In the genomic region with DNA sequence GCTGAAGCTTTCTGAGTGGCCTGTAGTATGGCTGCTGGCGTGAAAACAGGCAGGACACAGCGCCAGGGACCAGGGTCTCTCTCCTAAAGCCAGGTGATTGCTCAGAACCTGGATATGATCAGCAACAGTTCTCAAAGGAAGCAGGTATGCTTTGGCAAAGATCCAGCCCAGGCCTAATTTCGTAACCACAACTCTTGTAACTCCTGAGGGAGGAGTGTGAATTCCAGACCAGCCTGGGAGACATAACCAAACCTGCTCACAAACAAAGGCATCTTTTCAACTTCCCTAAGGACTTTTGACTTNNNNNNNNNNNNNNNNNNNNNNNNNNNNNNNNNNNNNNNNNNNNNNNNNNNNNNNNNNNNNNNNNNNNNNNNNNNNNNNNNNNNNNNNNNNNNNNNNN, we compare ENCODE assay signal across 25 mouse cellular contexts.
A peak's percentile ranks its signal among the peaks of the same experiment; 100 is the strongest.
DNase-seq lines count a peak whose midpoint lies in the region; ATAC-seq and TF ChIP-seq lines count a peak whose summit lies in the region.
"Had no signal": no experiment of that assay in that cellular context is flagged by ENCODE, and none has a peak within 500 bp of the region (broad histone marks: within the 10 kb centered on the region; RNA-seq: fewer than 3 reads in every experiment).

No protein-coding gene starts in this region.

- ATAC-seq in limb, embryonic 14.5 days (ENCODE audit: low FRiP score, low read depth) = no peak
- ATAC-seq in lung, embryonic 14.5 days (ENCODE audit: insufficient read depth) = peak; percentile 38; the same call in 1 of the 2 replicates
- ATAC-seq: CD4-positive, CD25-positive, alpha-beta regulatory T cell, adult 4 months; forebrain, embryonic 15.5 days; intestine, embryonic 16.5 days; midbrain, embryonic 15.5 days had no signal

- no peak overlapping the region for H3K9ac ChIP-seq in limb, embryonic 14.5 days (ENCODE audit: low read depth, low read length, severe bottlenecking)
- no peak overlapping the region for H3K9ac ChIP-seq in lung, embryonic 14.5 days
- H3K9ac ChIP-seq: forebrain, embryonic 15.5 days; hindbrain, embryonic 13.5 days; liver, embryonic 15.5 days; midbrain, embryonic 15.5 days; neural tube, embryonic 15.5 days had no signal

- H3K4me3 ChIP-seq in limb, embryonic 14.5 days (replicated peaks; ENCODE audit: low read length) = no peak overlapping the region
- no peak overlapping the region for H3K4me3 ChIP-seq in limb, embryonic 10.5 days
- H3K4me3 ChIP-seq in lung, embryonic 14.5 days (ENCODE audit: low read depth, low read length) = no peak overlapping the region
- no peak overlapping the region for H3K4me3 ChIP-seq in left cerebral cortex, adult 2 months
- H3K4me3 ChIP-seq: forebrain, embryonic 15.5 days; hindbrain, embryonic 13.5 days; liver, embryonic 15.5 days; midbrain, embryonic 10.5 days; midbrain, embryonic 15.5 days; neural tube, embryonic 15.5 days had no signal

- TF ChIP-seq CTCF in lung, embryonic 14.5 days (IDR thresholded peaks at IDR 0.05; ENCODE audit: low read depth) = no peak
- no peak for TF ChIP-seq CTCF in left cerebral cortex, adult 2 months (IDR thresholded peaks at IDR 0.05)

- 48% methylated on average over 3 of the region's 3 CpGs for WGBS in limb, embryonic 14.5 days
- 87% methylated on average over 3 of the region's 3 CpGs for WGBS in limb, embryonic 10.5 days
- WGBS in lung, embryonic 14.5 days = 60% methylated on average over 3 of the region's 3 CpGs

- no peak overlapping the region for H3K27ac ChIP-seq in limb, embryonic 14.5 days (replicated peaks; ENCODE audit: low read depth, low read length)
- no peak overlapping the region for H3K27ac ChIP-seq in limb, embryonic 10.5 days
- H3K27ac ChIP-seq in lung, embryonic 14.5 days (ENCODE audit: low read depth) = no peak overlapping the region; the same call in 1 of the 2 replicates
- no peak overlapping the region; the same call in 1 of the 2 replicates for H3K27ac ChIP-seq in left cerebral cortex, adult 2 months
- H3K27ac ChIP-seq: forebrain, embryonic 15.5 days; hindbrain, embryonic 13.5 days; kidney, postnatal 0 days; liver, embryonic 15.5 days; midbrain, embryonic 10.5 days; midbrain, embryonic 15.5 days; neural tube, embryonic 15.5 days had no signal

- no peak overlapping the region for H3K4me2 ChIP-seq in limb, embryonic 14.5 days (replicated peaks; ENCODE audit: low read depth, low read length, severe bottlenecking)
- H3K4me2 ChIP-seq in lung, embryonic 14.5 days = no peak overlapping the region
- H3K4me2 ChIP-seq: forebrain, embryonic 15.5 days; heart, embryonic 11.5 days; hindbrain, embryonic 13.5 days; liver, embryonic 15.5 days; midbrain, embryonic 15.5 days; neural tube, embryonic 15.5 days had no signal

- H3K36me3 ChIP-seq in limb, embryonic 14.5 days (ENCODE audit: control insufficient read depth, insufficient read depth, low read length) = no peaks in the 10 kb centered on the region
- H3K36me3 ChIP-seq in limb, embryonic 10.5 days = no peaks in the 10 kb centered on the region
- H3K36me3 ChIP-seq in lung, embryonic 14.5 days (ENCODE audit: insufficient read depth) = no peaks in the 10 kb centered on the region
- H3K36me3 ChIP-seq: forebrain, embryonic 15.5 days; hindbrain, embryonic 13.5 days; liver, embryonic 15.5 days; midbrain, embryonic 10.5 days; midbrain, embryonic 15.5 days; neural tube, embryonic 15.5 days had no signal

- no peaks in the 10 kb centered on the region for H3K9me3 ChIP-seq in limb, embryonic 14.5 days (ENCODE audit: control insufficient read depth, low read length)
- H3K9me3 ChIP-seq in limb, embryonic 10.5 days (replicated peaks) = no peaks in the 10 kb centered on the region
- H3K9me3 ChIP-seq in lung, embryonic 14.5 days (ENCODE audit: low read depth, low read length) = no peaks in the 10 kb centered on the region
- H3K9me3 ChIP-seq: forebrain, embryonic 15.5 days; hindbrain, embryonic 13.5 days; midbrain, embryonic 10.5 days; midbrain, embryonic 15.5 days; neural tube, embryonic 15.5 days had no signal

- TF ChIP-seq POLR2A in limb, embryonic 14.5 days (IDR thresholded peaks at IDR 0.05; ENCODE audit: borderline replicate concordance, extremely low read depth, insufficient read depth, insufficient read length) = no peak

- H3K4me1 ChIP-seq in limb, embryonic 14.5 days (ENCODE audit: control insufficient read depth, insufficient read depth, low read length) = no peaks in the 10 kb centered on the region
- H3K4me1 ChIP-seq in limb, embryonic 10.5 days = no peaks in the 10 kb centered on the region
- no peaks in the 10 kb centered on the region for H3K4me1 ChIP-seq in lung, embryonic 14.5 days (ENCODE audit: insufficient read depth)
- H3K4me1 ChIP-seq: hindbrain, embryonic 13.5 days; liver, embryonic 15.5 days; midbrain, embryonic 10.5 days; midbrain, embryonic 15.5 days had no signal

- peak; percentile 25 for DNase-seq in limb, embryonic 14.5 days (ENCODE audit: low spot score)
- DNase-seq in limb, embryonic 10.5 days (ENCODE audit: low spot score) = no peak
- peak; percentile 72 for DNase-seq in lung, embryonic 14.5 days
- peak; percentile 20 for DNase-seq in lung, postnatal 14 days
- DNase-seq in frontal cortex, postnatal 25 days (ENCODE audit: low spot score in 2 of 2) = no peak
- no peak for DNase-seq in adrenal gland, adult 18-20 months (ENCODE audit: low spot score in 2 of 2)
- no peak for DNase-seq in left cerebral cortex, adult 2 months (ENCODE audit: extremely low spot score in 1 of 2, low spot score in 2 of 2)
- DNase-seq: adrenal gland, postnatal 25 days; cerebellum, adult 18-20 months; heart, postnatal 4 days; kidney, adult 8-10 months; kidney, postnatal 4 days; layer of hippocampus, postnatal 36 days; spleen, adult 18-20 months; thymus, postnatal 4 days had no signal

- intact Hi-C loops in left cerebral cortex, adult 2 months (cut with DNase I) = loop anchor here (10.0 kb wide), 2 partner anchors 181 to 249 kb away; no protein-coding TSS in a partner anchor

- no peaks in the 10 kb centered on the region for H3K27me3 ChIP-seq in limb, embryonic 14.5 days (ENCODE audit: control insufficient read depth, insufficient read depth, low read length)
- H3K27me3 ChIP-seq in limb, embryonic 10.5 days (ENCODE audit: low read depth, poor library complexity, severe bottlenecking) = no peaks in the 10 kb centered on the region
- no peaks in the 10 kb centered on the region for H3K27me3 ChIP-seq in lung, embryonic 14.5 days (ENCODE audit: insufficient read depth, low read length)
- H3K27me3 ChIP-seq: forebrain, embryonic 15.5 days; liver, embryonic 15.5 days; midbrain, embryonic 15.5 days; neural tube, embryonic 15.5 days had no signal

Comparison
In these comparisons a context has a peak if more than half of its experiments do, and no peak if none do; other contexts are left out.
1. DNase-seq: peak in limb, embryonic 14.5 days (single experiment), lung, embryonic 14.5 days (single experiment) and lung, postnatal 14 days (single experiment); none in limb, embryonic 10.5 days (single experiment), frontal cortex, postnatal 25 days (0 of 2), adrenal gland, adult 18-20 months (0 of 2) and left cerebral cortex, adult 2 months (0 of 2).